Mouse (Mus musculus): ENCODE measurements around the gene Twist2. TPM values are rescaled to one million over a fixed set of nuclear protein-coding genes. Genes with fewer than 3 reads are reported as not detected.

The Twist2 gene
- total RNA-seq, 1 experiment, result 2.6 TPM

DNA sequence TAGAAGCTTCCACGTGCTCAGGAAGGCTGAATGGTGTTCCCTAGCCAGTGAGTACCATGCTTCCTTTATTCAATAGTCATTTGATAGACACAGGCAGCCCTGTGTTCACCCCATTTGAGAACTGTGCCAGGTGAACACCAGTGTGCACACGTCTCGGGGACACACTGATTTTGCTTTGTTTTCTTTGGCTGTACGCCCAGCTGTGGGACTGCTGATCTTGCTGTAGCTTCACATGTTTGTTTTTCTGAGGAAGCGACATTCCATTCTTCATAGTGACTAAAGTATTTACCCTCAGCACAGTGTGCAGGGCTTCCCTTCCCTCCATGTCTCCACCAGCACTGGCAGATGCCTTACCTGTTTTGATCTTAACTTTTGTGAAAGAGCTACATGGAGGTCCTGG lies 81.9 kb downstream of the Twist2 start:
- no peak overlapping the region for H3K9ac ChIP-seq (ENCODE audit: insufficient read depth, low read depth, low read length, poor library complexity, severe bottlenecking)
- in situ Hi-C loops (cut with MboI; ENCODE audit: low sequenced_read_pairs in 2 of 2, unreplicated experiment in 2 of 2), result no loop called here
- no peak for DNase-seq (ENCODE audit: low read depth, low spot score)

DNA sequence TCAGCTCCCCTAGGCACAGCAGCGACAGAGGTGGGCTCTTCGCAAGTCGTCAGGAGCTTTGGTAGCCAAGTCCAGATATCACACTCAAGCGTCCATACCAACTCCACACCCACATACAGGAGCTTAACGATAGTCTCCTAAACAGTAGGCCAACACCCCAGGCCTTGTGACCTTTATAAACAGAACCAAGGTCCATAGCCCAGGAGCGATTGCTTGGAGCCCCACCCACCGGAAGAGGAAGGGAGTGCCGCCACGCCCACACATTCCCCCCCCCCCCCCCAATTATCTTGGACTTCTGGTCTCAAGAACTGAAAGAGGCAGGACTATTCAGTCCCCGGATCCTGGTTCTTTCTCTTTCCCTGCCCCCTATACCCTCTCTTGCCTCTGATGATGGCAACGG lies 92.3 kb downstream of the Twist2 start:
- no peak for DNase-seq (ENCODE audit: low read depth, low spot score)

More for the DNA sequence above, 81.9 kb downstream of the Twist2 start:
- Histone ChIP-seq H3K4me1 (ENCODE audit: control insufficient read depth in 2 of 2, insufficient read depth in 2 of 2, low read length in 2 of 2, poor library complexity in 1 of 2) (no peaks in the 10 kb centered on the region), H3K27ac (ENCODE audit: insufficient read depth, low read depth, low read length, poor library complexity, severe bottlenecking) (no peak overlapping the region), H3K9me3 (ENCODE audit: control insufficient read depth, insufficient read depth, low read depth, low read length) (no peaks in the 10 kb centered on the region), H3K4me3 (ENCODE audit: insufficient read depth in 1 of 2, low read depth in 1 of 2, low read length in 2 of 2, poor library complexity in 1 of 2, severe bottlenecking in 1 of 2) (no peak overlapping the region), H3K36me3 (ENCODE audit: control insufficient read depth, insufficient read depth, low read length, poor library complexity, severe bottlenecking) (no peaks in the 10 kb centered on the region)
- TF ChIP-seq CHD2 (IDR thresholded peaks at IDR 0.05; ENCODE audit: low read depth, low read length) (no peak), HCFC1 (IDR thresholded peaks at IDR 0.05; ENCODE audit: borderline replicate concordance, insufficient read depth, low read length) (no peak), MAFK (IDR thresholded peaks at IDR 0.05; ENCODE audit: insufficient read depth, low read depth, low read length) (no peak), ZNF384 (IDR thresholded peaks at IDR 0.05; ENCODE audit: low read depth, low read length) (no peak), ZC3H11A (IDR thresholded peaks at IDR 0.05; ENCODE audit: borderline replicate concordance, low read depth, low read length) (no peak)

DNA sequence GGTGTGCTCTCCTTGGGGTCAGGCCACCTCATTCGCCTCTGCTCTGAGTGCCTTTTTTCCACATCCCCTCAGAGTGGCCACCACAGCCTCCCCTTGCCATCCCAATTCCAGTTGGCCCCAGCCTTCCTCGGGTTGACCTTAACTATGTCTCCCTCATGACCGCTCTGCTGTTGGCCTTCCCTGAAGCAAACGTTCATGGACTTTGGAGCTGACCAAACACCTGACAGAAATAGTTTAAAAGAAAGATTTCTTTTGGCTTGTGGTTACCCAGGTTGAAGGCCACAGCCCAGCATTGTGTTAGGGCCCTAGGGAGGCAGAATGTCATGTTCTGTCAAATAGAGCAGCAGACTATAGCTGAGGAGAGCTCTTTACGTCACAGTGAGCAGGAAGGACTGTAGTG lies 93.0 kb downstream of the Twist2 start:
- no peak overlapping the region for H3K9ac ChIP-seq (ENCODE audit: insufficient read depth, low read depth, low read length, poor library complexity, severe bottlenecking)
- in situ Hi-C loops (cut with MboI; ENCODE audit: low sequenced_read_pairs in 2 of 2, unreplicated experiment in 2 of 2), result no loop called here
- TF ChIP-seq MAFK (IDR thresholded peaks at IDR 0.05; ENCODE audit: insufficient read depth, low read depth, low read length) (no peak), HCFC1 (IDR thresholded peaks at IDR 0.05; ENCODE audit: borderline replicate concordance, insufficient read depth, low read length) (no peak), CHD2 (IDR thresholded peaks at IDR 0.05; ENCODE audit: low read depth, low read length) (no peak), ZC3H11A (IDR thresholded peaks at IDR 0.05; ENCODE audit: borderline replicate concordance, low read depth, low read length) (no peak), ZNF384 (IDR thresholded peaks at IDR 0.05; ENCODE audit: low read depth, low read length) (no peak)

More for the DNA sequence above, 92.3 kb downstream of the Twist2 start:
- H3K27ac ChIP-seq (ENCODE audit: insufficient read depth, low read depth, low read length, poor library complexity, severe bottlenecking), result no peak overlapping the region
- in situ Hi-C loops (cut with MboI; ENCODE audit: low sequenced_read_pairs in 2 of 2, unreplicated experiment in 2 of 2), result no loop called here
- no peaks in the 10 kb centered on the region for H3K4me1 ChIP-seq (ENCODE audit: control insufficient read depth in 2 of 2, insufficient read depth in 2 of 2, low read length in 2 of 2, poor library complexity in 1 of 2)
- H3K4me3 ChIP-seq (ENCODE audit: insufficient read depth in 1 of 2, low read depth in 1 of 2, low read length in 2 of 2, poor library complexity in 1 of 2, severe bottlenecking in 1 of 2), result no peak overlapping the region
- no peaks in the 10 kb centered on the region for H3K9me3 ChIP-seq (ENCODE audit: control insufficient read depth, insufficient read depth, low read depth, low read length)
- TF ChIP-seq HCFC1 (IDR thresholded peaks at IDR 0.05; ENCODE audit: borderline replicate concordance, insufficient read depth, low read length) (no peak), ZNF384 (IDR thresholded peaks at IDR 0.05; ENCODE audit: low read depth, low read length) (no peak)
- H3K9ac ChIP-seq (ENCODE audit: insufficient read depth, low read depth, low read length, poor library complexity, severe bottlenecking), result no peak overlapping the region
- H3K36me3 ChIP-seq (ENCODE audit: control insufficient read depth, insufficient read depth, low read length, poor library complexity, severe bottlenecking), result no peaks in the 10 kb centered on the region

DNA sequence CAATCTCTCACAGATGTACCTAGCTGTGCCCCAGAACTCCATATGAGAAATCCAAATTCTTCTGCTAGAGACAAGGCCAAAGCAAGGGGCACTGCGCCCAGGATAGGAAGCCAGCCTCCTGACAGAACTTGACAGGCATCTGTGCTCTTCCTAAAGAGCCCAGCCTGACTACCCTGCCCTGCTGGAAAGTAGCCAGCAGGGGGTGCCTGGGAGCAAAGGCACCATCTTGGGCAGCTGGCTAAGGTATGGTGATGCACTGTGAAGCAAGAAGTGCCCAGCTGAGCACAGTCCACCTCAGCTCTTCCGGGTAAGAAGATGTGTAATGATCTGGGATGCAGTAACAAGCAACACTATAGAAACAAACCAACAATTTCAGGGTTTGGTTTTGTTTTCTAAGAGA lies 95.8 kb downstream of the Twist2 start:
- no peak overlapping the region for H3K27ac ChIP-seq (ENCODE audit: insufficient read depth, low read depth, low read length, poor library complexity, severe bottlenecking)
- DNase-seq (ENCODE audit: low read depth, low spot score), result no peak
- no peaks in the 10 kb centered on the region for H3K36me3 ChIP-seq (ENCODE audit: control insufficient read depth, insufficient read depth, low read length, poor library complexity, severe bottlenecking)
- no peak overlapping the region for H3K9ac ChIP-seq (ENCODE audit: insufficient read depth, low read depth, low read length, poor library complexity, severe bottlenecking)
- no peak overlapping the region for H3K4me3 ChIP-seq (ENCODE audit: insufficient read depth in 1 of 2, low read depth in 1 of 2, low read length in 2 of 2, poor library complexity in 1 of 2, severe bottlenecking in 1 of 2)
- in situ Hi-C loops (cut with MboI; ENCODE audit: low sequenced_read_pairs in 2 of 2, unreplicated experiment in 2 of 2), result no loop called here
- 0 out of 2 replicates have a peak, but pooled peaks have one; percentile 24 for TF ChIP-seq ZC3H11A (IDR thresholded peaks at IDR 0.05; ENCODE audit: borderline replicate concordance, low read depth, low read length)
- TF ChIP-seq MAFK (IDR thresholded peaks at IDR 0.05; ENCODE audit: insufficient read depth, low read depth, low read length), result no peak
- no peaks in the 10 kb centered on the region for H3K9me3 ChIP-seq (ENCODE audit: control insufficient read depth, insufficient read depth, low read depth, low read length)
- no peaks in the 10 kb centered on the region for H3K4me1 ChIP-seq (ENCODE audit: control insufficient read depth in 2 of 2, insufficient read depth in 2 of 2, low read length in 2 of 2, poor library complexity in 1 of 2)

More for the DNA sequence above, 93.0 kb downstream of the Twist2 start:
- no peak for DNase-seq (ENCODE audit: low read depth, low spot score)
- no peak overlapping the region for H3K27ac ChIP-seq (ENCODE audit: insufficient read depth, low read depth, low read length, poor library complexity, severe bottlenecking)
- no peaks in the 10 kb centered on the region for H3K4me1 ChIP-seq (ENCODE audit: control insufficient read depth in 2 of 2, insufficient read depth in 2 of 2, low read length in 2 of 2, poor library complexity in 1 of 2)
- H3K36me3 ChIP-seq (ENCODE audit: control insufficient read depth, insufficient read depth, low read length, poor library complexity, severe bottlenecking), result no peaks in the 10 kb centered on the region
- no peak overlapping the region for H3K4me3 ChIP-seq (ENCODE audit: insufficient read depth in 1 of 2, low read depth in 1 of 2, low read length in 2 of 2, poor library complexity in 1 of 2, severe bottlenecking in 1 of 2)
- H3K9me3 ChIP-seq (ENCODE audit: control insufficient read depth, insufficient read depth, low read depth, low read length), result no peaks in the 10 kb centered on the region

Measured in ES-E14 (cell line).